Mouse (Mus musculus) intestine, postnatal 0 days (tissue): ENCODE measurements at regions not wholly inside any gene's neighbourhood (a gene's known extent, or its start where the extent isn't known, plus 50 kb on each side); places are given as distances from the start of the nearest gene placed in this dataset.

ENCODE experiments used
- ATAC-seq: fragments of 200-750 bp; cut with Nextera tagmentation; 2 replicates; pipeline ENCODE4 v1.8.0; 2017; ENCODE audit warnings: mild to moderate bottlenecking, moderate TSS enrichment, moderate library complexity
- H3K27ac ChIP-seq: fragments of 300-500 bp; sonication (generic); 2 replicates; pipeline ENCODE4 v1.5.1; 2014; ENCODE audit warnings: mild to moderate bottlenecking, low read depth, low read length, moderate library complexity
- H3K27me3 ChIP-seq: fragments of 300-500 bp; sonication (generic); replicated peaks from 2 replicates; pipeline ENCODE4 v1.6.1; 2014; ENCODE audit warnings: low read length, mixed read lengths; ENCODE audit not compliant: control insufficient read depth, insufficient read depth
- H3K36me3 ChIP-seq: fragments of 300-500 bp; sonication (generic); 2 replicates; pipeline ENCODE4 v1.6.1; 2014; ENCODE audit warnings: mild to moderate bottlenecking, moderate library complexity; ENCODE audit not compliant: control insufficient read depth, insufficient read depth
- H3K4me1 ChIP-seq: fragments of 300-500 bp; sonication (generic); replicated peaks from 2 replicates; pipeline ENCODE4 v1.6.1; 2014; ENCODE audit warnings: antibody characterized with exemption, low read length, mixed read lengths; ENCODE audit not compliant: control insufficient read depth, insufficient read depth
- H3K4me2 ChIP-seq: fragments of 300-500 bp; sonication (generic); replicated peaks from 2 replicates; pipeline ENCODE4 v1.6.1; 2014; ENCODE audit warnings: low read depth, mild to moderate bottlenecking, moderate library complexity
- H3K4me3 ChIP-seq: fragments of 300-500 bp; sonication (generic); 2 replicates; pipeline ENCODE4 v1.5.1; 2014; ENCODE audit warnings: low read depth, low read length
- H3K9ac ChIP-seq: fragments of 300-500 bp; sonication (generic); 2 replicates; pipeline ENCODE4 v1.6.1; 2014; ENCODE audit warnings: mild to moderate bottlenecking, low read depth, low read length
- H3K9me3 ChIP-seq: fragments of 300-500 bp; sonication (generic); 2 replicates; pipeline ENCODE4 v1.6.1; 2016; ENCODE audit warnings: mixed run types; ENCODE audit not compliant: control insufficient read depth
- CTCF ChIP-seq: sonication (generic); IDR thresholded peaks from 2 replicates; pipeline ENCODE4 v1.5.1; 2016; ENCODE audit warnings: low read depth, mild to moderate bottlenecking, control low read depth, antibody characterized with exemption, moderate library complexity
- WGBS: fragments of 180-500 bp; shearing (Covaris S2); extraction: QIAGEN DNeasy Blood & Tissue Kit; methylation state at CpG from one replicate; pipeline ENCODE4 v1.1.7; 2014; 5-methylcytosine and 5-hydroxymethylcytosine counted together

DNA sequence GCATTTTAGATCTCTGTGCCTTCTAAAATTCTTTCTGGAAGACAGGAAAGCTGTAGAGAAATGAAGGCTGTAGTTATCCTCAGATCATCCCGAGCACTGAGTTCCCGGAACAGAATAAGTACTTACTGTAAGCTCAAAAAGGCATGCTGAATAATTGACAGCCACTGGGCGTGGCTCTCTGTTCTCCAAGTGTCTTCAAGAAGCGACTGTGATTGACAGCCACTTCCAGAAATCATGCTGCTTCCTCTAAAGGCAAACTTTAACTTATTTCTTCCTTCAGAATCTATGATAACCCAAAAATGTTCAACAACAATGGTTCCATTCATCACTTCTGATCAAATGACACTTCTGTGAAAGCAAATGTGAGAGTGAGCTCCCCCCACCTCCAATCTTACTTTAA is 870.3 kb upstream of the Pou3f3 start:
- Histone ChIP-seq H3K4me3 (no peak overlapping the region), H3K4me2 (no peak overlapping the region), H3K27ac (no peak overlapping the region), H3K9ac (no peak overlapping the region), H3K27me3 (no peaks in the 10 kb centered on the region), H3K36me3 (no peaks in the 10 kb centered on the region), H3K4me1 (no peaks in the 10 kb centered on the region), H3K9me3 (no peaks in the 10 kb centered on the region)
- no peak for ATAC-seq
- no peak for TF ChIP-seq CTCF
- 79% methylated on average over 4 of the region's 4 CpGs for WGBS

DNA sequence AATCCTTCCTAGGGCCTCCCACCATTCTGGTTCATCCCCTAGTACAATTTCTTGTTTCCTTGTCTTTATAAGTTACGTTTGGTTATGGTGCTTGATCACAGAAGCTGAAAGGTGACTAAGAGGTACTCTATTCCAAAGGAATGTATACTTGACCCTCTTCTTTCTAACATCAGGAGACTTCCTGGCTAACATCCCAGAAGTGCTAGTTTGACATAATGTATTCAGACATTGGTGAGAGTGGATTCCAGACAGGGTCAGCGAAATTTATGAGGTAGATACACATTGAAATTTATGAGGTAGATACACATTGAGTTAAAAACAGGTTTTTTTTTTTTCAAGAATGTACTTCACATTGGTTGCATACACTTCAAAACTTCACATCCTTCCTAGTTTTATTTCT is 863.9 kb upstream of the Pou3f3 start:
- Histone ChIP-seq H3K27ac (no peak overlapping the region), H3K36me3 (no peaks in the 10 kb centered on the region), H3K4me3 (no peak overlapping the region), H3K4me1 (no peaks in the 10 kb centered on the region), H3K9ac (no peak overlapping the region), H3K9me3 (no peaks in the 10 kb centered on the region), H3K27me3 (no peaks in the 10 kb centered on the region), H3K4me2 (no peak overlapping the region)
- ATAC-seq, result no peak
- 80% methylated on average over 2 of the region's 2 CpGs for WGBS
- TF ChIP-seq CTCF, result no peak
